Mouse (Mus musculus): ENCODE results near the gene Sec23ip.

GRCm38 (mm10) chr7:128725189-128725588 lies 19.6 kb upstream of the Sec23ip start:
- TF ChIP-seq CTCF (IDR thresholded peaks at IDR 0.05; ENCODE audit: low read depth, low read length) = no peak
- no peak for TF ChIP-seq POLR2AphosphoS5 (IDR thresholded peaks at IDR 0.05; ENCODE audit: insufficient replicate concordance, low read depth, low read length)
- TF ChIP-seq GATA1 (IDR thresholded peaks at IDR 0.05; ENCODE audit: borderline replicate concordance, low read length) = no peak
